Mouse (Mus musculus) spleen, postnatal 10 days (tissue): ENCODE measurements at regions not wholly inside any gene's neighbourhood (a gene's known extent, or its start where the extent isn't known, plus 50 kb on each side); places are given as distances from the start of the nearest gene placed in this dataset.

Source experiments
- DNase-seq, 2 experiments: peaks; one replicate each; pipeline ENCODE4 v3.0.0; 2021 to 2022; ENCODE audit warnings: low spot score in 2 of 2

GRCm38 (mm10) chr12:35640911-35641345, 106.1 kb upstream of the Ahr start:
- DNase-seq: no peak

GRCm38 (mm10) chr12:35623484-35623883, 88.6 kb upstream of the Ahr start:
- DNase-seq: no peak

GRCm38 (mm10) chr12:35614885-35615284, 80.0 kb upstream of the Ahr start:
- DNase-seq: no peak

DNA sequence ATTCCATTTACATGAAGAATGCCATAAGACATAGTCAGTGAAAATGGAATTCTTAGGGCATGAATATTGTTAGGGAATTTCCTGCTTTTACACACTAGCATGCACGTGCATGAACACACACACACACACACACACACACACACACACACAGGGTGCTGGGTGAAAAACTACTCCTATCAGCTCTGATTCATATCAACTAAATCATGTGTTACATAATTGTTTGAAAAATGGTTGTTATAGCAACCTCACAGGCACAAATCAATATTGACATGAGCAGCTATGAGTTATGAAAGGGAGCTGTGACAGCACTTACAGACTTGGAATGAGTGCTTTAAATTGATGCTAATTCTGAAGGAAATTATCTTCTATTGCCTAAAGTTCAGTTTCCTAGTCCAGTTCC, 72.8 kb upstream of the Ahr start:
- DNase-seq: no peak

DNA sequence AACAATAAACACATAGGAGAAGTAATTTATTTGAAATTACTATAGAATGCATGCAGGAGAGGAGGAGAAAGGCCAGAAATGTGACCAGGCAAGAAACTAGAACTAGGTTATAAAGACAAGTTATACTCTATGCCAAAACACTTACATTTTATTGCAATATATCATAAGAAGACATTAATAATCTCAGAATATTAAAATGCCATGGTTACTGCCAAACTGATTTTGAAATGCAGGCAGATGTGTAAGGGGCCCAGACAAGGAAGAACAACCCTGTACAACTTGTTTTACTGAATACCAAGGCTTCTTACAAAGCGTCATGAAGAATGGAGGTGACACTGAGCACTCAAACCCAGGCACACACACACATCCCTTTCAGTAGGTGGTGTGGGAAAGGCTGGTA, 68.9 kb upstream of the Ahr start:
- DNase-seq: no peak

DNA sequence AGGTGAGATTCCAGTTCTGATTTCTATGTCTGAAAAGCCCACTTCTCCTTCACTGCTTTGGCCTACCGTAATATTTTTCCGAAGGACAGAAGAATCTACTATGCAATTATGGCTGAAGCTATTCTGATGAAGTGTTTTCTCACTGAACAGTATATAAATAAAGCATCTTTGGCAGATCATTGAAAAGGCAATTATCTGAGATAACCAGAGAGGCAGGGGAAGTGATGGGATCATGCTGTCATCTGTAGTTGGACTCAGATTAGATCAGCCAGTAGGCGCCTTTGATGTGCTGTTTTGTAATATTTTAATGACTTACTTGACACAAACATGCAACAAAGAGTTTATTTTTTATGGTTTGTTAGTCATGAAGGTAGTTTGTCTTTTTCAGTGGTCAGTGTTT, 67.8 kb upstream of the Ahr start:
- DNase-seq: no peak

DNA sequence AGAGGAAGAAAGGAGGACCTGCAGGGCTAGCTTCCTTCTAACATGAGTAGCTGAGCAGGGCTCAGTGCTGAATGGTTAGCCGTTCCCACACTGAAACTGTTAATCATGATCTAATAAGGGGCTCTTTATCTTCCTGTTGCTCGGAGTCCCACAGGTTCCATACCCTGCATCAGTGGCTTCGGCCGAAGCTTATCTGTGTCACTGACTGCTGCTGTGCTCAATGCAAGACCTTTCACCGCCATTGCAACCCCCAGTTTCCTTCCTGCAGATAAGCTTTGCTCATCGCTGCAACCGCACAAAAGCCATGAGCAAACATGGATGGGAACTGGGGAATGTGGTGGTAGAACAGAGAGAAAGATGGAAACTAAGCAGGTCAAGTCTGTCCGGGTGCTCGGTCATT, 63.5 kb upstream of the Ahr start:
- DNase-seq: no peak

DNA sequence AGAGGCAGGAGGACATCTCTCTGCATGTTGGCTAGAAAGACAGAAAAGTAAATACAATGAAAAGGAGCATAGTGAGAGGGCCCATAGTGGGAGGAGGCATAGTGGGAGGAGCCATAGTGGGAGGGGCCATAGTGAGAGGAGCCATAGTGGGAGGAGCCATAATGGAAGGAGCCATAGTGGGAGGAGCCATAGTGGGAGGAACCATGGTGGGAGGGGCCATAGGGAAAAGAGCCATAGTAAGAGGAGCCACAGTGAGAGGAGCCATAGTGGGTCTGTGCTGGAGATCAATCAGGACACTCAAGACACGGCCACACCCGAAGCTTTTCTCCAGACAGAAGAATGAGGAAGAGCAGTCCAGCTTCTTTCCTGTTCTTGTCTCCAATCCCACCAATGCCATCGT, 58.0 kb upstream of the Ahr start:
- DNase-seq: no peak
